Comparison of ENCODE assay signal across 14 mouse cellular contexts in the genomic region with DNA sequence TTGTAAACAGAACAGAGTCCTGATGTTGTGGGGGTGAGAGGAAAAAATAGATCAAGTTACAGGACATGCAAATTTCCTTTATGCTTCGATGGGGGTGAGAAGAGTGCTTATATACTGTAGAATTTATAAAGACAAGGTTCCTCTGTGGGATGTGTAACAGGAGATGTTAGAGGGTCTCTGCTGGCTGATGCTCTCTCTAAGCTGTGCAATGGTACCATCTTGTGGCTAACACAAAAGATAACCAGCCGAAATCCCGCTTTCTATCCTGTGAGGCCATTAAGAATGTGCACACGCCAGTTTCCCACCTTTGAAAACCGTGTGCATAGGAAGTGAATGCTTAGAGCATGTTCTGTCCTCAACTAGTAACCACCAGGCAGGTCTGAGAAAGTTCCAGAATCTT.
DNase-seq lines count a peak whose midpoint lies in the region; ATAC-seq and TF ChIP-seq lines count a peak whose summit lies in the region.
"Had no signal": no experiment of that assay in that cellular context is flagged by ENCODE, and none has a peak within 500 bp of the region (broad histone marks: within the 10 kb centered on the region; RNA-seq: fewer than 3 reads in every experiment).

No protein-coding gene starts in this region.

- no peak for ATAC-seq in heart, postnatal 0 days (ENCODE audit: insufficient read depth, low read depth)
- no peak for ATAC-seq in heart, embryonic 11.5 days (replicated peaks; ENCODE audit: insufficient number of reproducible peaks, low FRiP score, low TSS enrichment)
- no peak for ATAC-seq in lung, postnatal 0 days
- ATAC-seq in neural tube, embryonic 15.5 days (ENCODE audit: low FRiP score), result peak; percentile 59; the same call in 1 of the 2 replicates
- ATAC-seq in heart, embryonic 12.5 days (ENCODE audit: insufficient number of reproducible peaks, low FRiP score), result no peak
- ATAC-seq: activated CD4-positive, CD25-positive, alpha-beta regulatory T cell, adult 4 months had no signal

- H3K9ac ChIP-seq in heart, postnatal 0 days (replicated peaks; ENCODE audit: low read depth, low read length), result no peak overlapping the region
- H3K9ac ChIP-seq in heart, embryonic 11.5 days (ENCODE audit: low read depth, low read length), result no peak overlapping the region
- no peak overlapping the region for H3K9ac ChIP-seq in lung, postnatal 0 days (replicated peaks; ENCODE audit: low read depth)
- no peak overlapping the region for H3K9ac ChIP-seq in neural tube, embryonic 15.5 days (replicated peaks)
- no peak overlapping the region for H3K9ac ChIP-seq in heart, embryonic 12.5 days
- H3K9ac ChIP-seq: liver, embryonic 14.5 days; stomach, embryonic 15.5 days had no signal

- H3K27ac ChIP-seq in heart, postnatal 0 days (ENCODE audit: low read depth), result no peak overlapping the region
- no peak overlapping the region for H3K27ac ChIP-seq in heart, embryonic 11.5 days (ENCODE audit: low read depth, low read length)
- no peak overlapping the region for H3K27ac ChIP-seq in lung, postnatal 0 days (ENCODE audit: low read length)
- H3K27ac ChIP-seq in neural tube, embryonic 15.5 days (replicated peaks), result no peak overlapping the region
- H3K27ac ChIP-seq in heart, embryonic 12.5 days (ENCODE audit: poor library complexity, severe bottlenecking), result no peak overlapping the region
- H3K27ac ChIP-seq: liver, embryonic 14.5 days; stomach, embryonic 15.5 days had no signal

- no peak overlapping the region for H3K4me3 ChIP-seq in heart, postnatal 0 days (ENCODE audit: low read depth, low read length)
- no peak overlapping the region for H3K4me3 ChIP-seq in heart, embryonic 11.5 days (ENCODE audit: low read depth, low read length)
- H3K4me3 ChIP-seq in lung, postnatal 0 days (ENCODE audit: low read depth, low read length), result no peak overlapping the region
- H3K4me3 ChIP-seq in neural tube, embryonic 15.5 days (replicated peaks), result no peak overlapping the region
- H3K4me3 ChIP-seq in heart, embryonic 12.5 days, result no peak overlapping the region
- H3K4me3 ChIP-seq: stomach, embryonic 15.5 days had no signal

- no peaks in the 10 kb centered on the region for H3K9me3 ChIP-seq in heart, postnatal 0 days (replicated peaks; ENCODE audit: control insufficient read depth, low read length)
- no peaks in the 10 kb centered on the region for H3K9me3 ChIP-seq in heart, embryonic 11.5 days (replicated peaks; ENCODE audit: control insufficient read depth, low read length)
- no peaks in the 10 kb centered on the region for H3K9me3 ChIP-seq in lung, postnatal 0 days (ENCODE audit: low read length)
- H3K9me3 ChIP-seq in neural tube, embryonic 15.5 days (replicated peaks), result no peaks in the 10 kb centered on the region
- H3K9me3 ChIP-seq in heart, embryonic 12.5 days (replicated peaks), result no peaks in the 10 kb centered on the region
- H3K9me3 ChIP-seq: stomach, embryonic 15.5 days had no signal

- peaks cover 3% of the 10 kb centered on the region; the same call in 1 of the 2 replicates for H3K4me1 ChIP-seq in heart, postnatal 0 days (ENCODE audit: control insufficient read depth, insufficient read depth)
- H3K4me1 ChIP-seq in heart, embryonic 11.5 days (ENCODE audit: control insufficient read depth, insufficient read depth, low read length), result no peaks in the 10 kb centered on the region
- no peaks in the 10 kb centered on the region for H3K4me1 ChIP-seq in lung, postnatal 0 days (ENCODE audit: insufficient read depth, low read depth, low read length)
- no peaks in the 10 kb centered on the region for H3K4me1 ChIP-seq in neural tube, embryonic 15.5 days
- H3K4me1 ChIP-seq in heart, embryonic 12.5 days (replicated peaks), result peaks cover 6% of the 10 kb centered on the region; the same call in 1 of the 2 replicates
- H3K4me1 ChIP-seq: stomach, embryonic 15.5 days had no signal

- H3K4me2 ChIP-seq in heart, postnatal 0 days (ENCODE audit: low read depth, low read length), result no peak overlapping the region
- no peak overlapping the region for H3K4me2 ChIP-seq in heart, embryonic 11.5 days
- H3K4me2 ChIP-seq in lung, postnatal 0 days (replicated peaks; ENCODE audit: low read depth, low read length), result no peak overlapping the region
- H3K4me2 ChIP-seq in neural tube, embryonic 15.5 days, result no peak overlapping the region
- H3K4me2 ChIP-seq in heart, embryonic 12.5 days, result no peak overlapping the region
- H3K4me2 ChIP-seq: stomach, embryonic 15.5 days had no signal

- 46% methylated on average over 5 of the region's 5 CpGs for WGBS in heart, postnatal 0 days
- WGBS in heart, embryonic 11.5 days (ENCODE audit: insufficient replicate concordance), result 36% methylated on average over 5 of the region's 5 CpGs
- whole genome bisulfite sequencing in lung, postnatal 0 days, result 29% methylated on average over 5 of the region's 5 CpGs
- 47% methylated on average over 5 of the region's 5 CpGs for WGBS in neural tube, embryonic 15.5 days
- 43% methylated on average over 5 of the region's 5 CpGs for WGBS in heart, embryonic 12.5 days

- DNase-seq in heart, postnatal 0 days (ENCODE audit: low spot score), result no peak
- DNase-seq in lung, postnatal 0 days (ENCODE audit: low spot score), result peak; percentile 30
- no peak for DNase-seq in lung, postnatal 10 days
- peak; percentile 47 for DNase-seq in embryo, embryonic 10 days (ENCODE audit: low spot score)
- DNase-seq in cerebellum, adult 18-20 months, result no peak
- DNase-seq: cerebellum, adult 8-10 months; heart, adult 11 months; layer of hippocampus, adult 9-11 months had no signal

- TF ChIP-seq EP300 in heart, postnatal 0 days (IDR thresholded peaks at IDR 0.05; ENCODE audit: low read depth), result no peak
- TF ChIP-seq EP300 in lung, postnatal 0 days (IDR thresholded peaks at IDR 0.05), result no peak

- H3K27me3 ChIP-seq in heart, postnatal 0 days (ENCODE audit: control insufficient read depth, insufficient read depth, low read length), result no peaks in the 10 kb centered on the region
- H3K27me3 ChIP-seq in heart, embryonic 11.5 days (ENCODE audit: control insufficient read depth, insufficient read depth, low read length), result no peaks in the 10 kb centered on the region
- H3K27me3 ChIP-seq in lung, postnatal 0 days (replicated peaks; ENCODE audit: insufficient read depth, low read length), result no peaks in the 10 kb centered on the region
- H3K27me3 ChIP-seq in neural tube, embryonic 15.5 days (replicated peaks), result no peaks in the 10 kb centered on the region
- H3K27me3 ChIP-seq in heart, embryonic 12.5 days (replicated peaks), result no peaks in the 10 kb centered on the region
- H3K27me3 ChIP-seq: stomach, embryonic 15.5 days had no signal

- TF ChIP-seq CTCF in heart, postnatal 0 days (IDR thresholded peaks at IDR 0.05; ENCODE audit: low read depth), result peak; percentile 41
- TF ChIP-seq CTCF in lung, postnatal 0 days (IDR thresholded peaks at IDR 0.05), result peak; percentile 56

- no peaks in the 10 kb centered on the region for H3K36me3 ChIP-seq in heart, postnatal 0 days (replicated peaks; ENCODE audit: control insufficient read depth, insufficient read depth, low read length)
- H3K36me3 ChIP-seq in heart, embryonic 11.5 days (ENCODE audit: control insufficient read depth, insufficient read depth, low read length), result no peaks in the 10 kb centered on the region
- no peaks in the 10 kb centered on the region for H3K36me3 ChIP-seq in lung, postnatal 0 days (ENCODE audit: insufficient read depth, low read length)
- H3K36me3 ChIP-seq in neural tube, embryonic 15.5 days, result no peaks in the 10 kb centered on the region
- H3K36me3 ChIP-seq in heart, embryonic 12.5 days, result no peaks in the 10 kb centered on the region
- H3K36me3 ChIP-seq: stomach, embryonic 15.5 days had no signal

Comparison
In these comparisons a context has a peak if more than half of its experiments do, and no peak if none do; other contexts are left out.
1. DNase-seq: peak in lung, postnatal 0 days (single experiment) and embryo, embryonic 10 days (single experiment); none in heart, postnatal 0 days (single experiment), lung, postnatal 10 days (single experiment) and cerebellum, adult 18-20 months (0 of 2).